Mouse (Mus musculus) embryonic facial prominence, embryonic 10.5 days (tissue): ENCODE data around the gene Rraga. TPM values are rescaled to one million over a fixed set of nuclear protein-coding genes. Genes with fewer than 3 reads are reported as not detected.

Experiments
- DNase-seq: peaks from one replicate; pipeline ENCODE4 v3.0.0-alpha.2; 2017; ENCODE audit warnings: low spot score
- H3K27ac ChIP-seq: fragments of 300-500 bp; sonication (generic); replicated peaks from 2 replicates; pipeline ENCODE4 v1.5.1; 2016; ENCODE audit warnings: mild to moderate bottlenecking
- H3K27me3 ChIP-seq: fragments of 300-500 bp; sonication (generic); replicated peaks from 2 replicates; pipeline ENCODE4 v1.6.1; 2016; ENCODE audit warnings: low read depth, mild to moderate bottlenecking; ENCODE audit not compliant: poor library complexity, severe bottlenecking
- H3K36me3 ChIP-seq: fragments of 300-500 bp; sonication (generic); replicated peaks from 2 replicates; pipeline ENCODE4 v1.6.1; 2016; ENCODE audit warnings: mild to moderate bottlenecking, moderate library complexity
- H3K4me1 ChIP-seq: fragments of 300-500 bp; sonication (generic); 2 replicates; pipeline ENCODE4 v1.6.1; 2016
- H3K4me3 ChIP-seq: fragments of 300-500 bp; sonication (generic); 2 replicates; pipeline ENCODE4 v1.5.1; 2016; ENCODE audit warnings: mild to moderate bottlenecking, moderate library complexity
- H3K9me3 ChIP-seq: fragments of 300-500 bp; sonication (generic); 2 replicates; pipeline ENCODE4 v1.6.1; 2016; ENCODE audit warnings: mild to moderate bottlenecking
- WGBS: fragments of 180-500 bp; shearing (Covaris S2); methylation state at CpG from one replicate; pipeline ENCODE4 v1.1.7; 2016; 5-methylcytosine and 5-hydroxymethylcytosine counted together
- polyA plus RNA-seq: library from polyadenylated mRNA; unstranded; fragments of >200 nt; fragmentation: Nextera tagmentation; extraction: Ambion mirVana; gene quantifications from 2 replicates; pipeline ENCODE4 v1.2.1, GENCODE M21; 2016

The Rraga gene
- 60.7 and 66.2 TPM in 2 replicates for polyA plus RNA-seq

DNA sequence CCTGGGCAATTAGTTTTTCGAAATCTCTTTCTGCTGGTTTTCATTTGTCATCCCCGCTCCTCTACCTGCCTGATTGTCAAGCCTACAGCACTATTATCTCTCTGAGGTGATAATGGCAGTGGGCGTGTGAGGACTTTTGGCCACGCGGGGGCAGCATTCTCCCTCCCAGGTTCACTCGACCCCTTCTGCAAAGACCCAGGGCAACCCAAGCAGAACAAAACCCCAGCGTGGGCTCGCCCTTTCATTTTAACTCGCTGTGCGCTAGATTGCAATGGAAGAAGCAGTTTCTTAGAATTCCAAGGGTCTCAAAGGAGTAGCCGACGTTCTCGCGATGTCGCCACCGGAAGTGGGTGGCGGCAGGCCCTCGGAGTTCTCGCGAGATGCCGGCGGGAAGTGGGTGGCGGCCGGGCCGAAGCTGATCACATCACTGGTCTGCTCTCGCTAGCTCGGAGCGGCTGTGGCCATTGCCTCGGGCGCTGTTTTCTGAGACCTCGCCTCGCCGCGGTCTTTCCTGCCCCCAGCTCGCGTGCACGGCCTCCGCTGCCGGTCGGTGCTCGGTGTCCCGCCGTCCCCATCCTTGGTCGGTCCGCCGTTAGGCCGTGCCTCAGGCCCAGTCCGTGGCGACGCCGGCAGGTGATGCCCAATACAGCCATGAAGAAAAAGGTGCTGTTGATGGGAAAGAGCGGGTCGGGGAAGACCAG, at the start of gene Rraga:
Gene Rraga (plus strand): TSS at position 386 of the 701 bp plus-strand sequence.
- peaks cover 29% of the 10 kb centered on the region for H3K36me3 ChIP-seq
- peaks cover 23% of the 10 kb centered on the region for H3K4me1 ChIP-seq
- peak within 1 kb of the TSS; percentile 92 for H3K4me3 ChIP-seq
- DNase-seq = peak; percentile 97
- H3K27ac ChIP-seq = peak within 1 kb of the TSS; percentile 96
- WGBS = under 1% methylated on average over 53 of the region's 53 CpGs
- no peaks in the 10 kb centered on the region for H3K9me3 ChIP-seq
- no peaks in the 10 kb centered on the region for H3K27me3 ChIP-seq

DNA sequence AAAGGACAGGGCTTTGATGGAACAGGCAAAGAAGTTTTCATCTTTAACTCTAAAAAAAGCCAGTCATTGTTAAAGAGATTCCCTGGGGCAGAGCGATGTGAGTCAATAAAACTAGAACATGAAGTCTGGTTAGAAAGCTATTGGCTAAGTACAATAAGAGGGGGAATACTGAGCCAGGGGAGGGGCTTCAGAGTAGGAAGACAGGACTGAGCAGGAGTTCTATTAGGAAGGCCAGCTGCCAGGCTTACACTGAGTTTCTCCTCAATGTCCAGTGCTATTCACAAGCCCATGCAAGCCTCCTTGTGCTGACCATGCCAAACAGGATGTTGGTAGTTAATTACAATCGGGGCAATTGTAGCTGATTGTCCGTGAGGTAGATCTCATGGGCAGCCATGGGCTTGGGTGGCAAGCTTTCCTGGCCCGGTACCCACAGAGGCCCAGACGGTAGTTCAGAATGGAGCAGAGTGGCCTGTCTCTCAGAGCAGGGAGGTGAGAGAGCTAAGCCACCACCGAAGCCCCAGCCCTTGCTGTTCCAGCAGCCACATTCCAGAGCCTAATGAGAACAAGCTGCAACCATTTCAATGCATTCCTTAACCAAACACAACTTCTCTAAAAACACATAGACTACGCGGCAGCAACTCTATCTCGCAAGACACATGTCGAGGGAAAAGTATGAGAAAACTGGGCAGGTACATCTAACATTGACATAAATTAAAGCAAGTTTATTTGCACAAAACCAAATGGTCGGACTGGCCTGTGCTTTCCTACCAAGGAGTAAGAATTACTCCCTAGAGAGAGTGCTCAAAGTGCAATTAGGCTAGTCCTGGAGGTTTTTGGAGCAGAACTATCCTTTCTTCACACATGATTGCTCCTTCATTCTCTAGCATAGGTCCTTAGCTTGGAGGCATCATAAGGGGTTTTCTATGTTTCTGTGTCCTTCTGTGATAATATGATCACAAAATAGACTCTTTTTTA, 48.0 kb upstream of the Rraga start:
- no peaks in the 10 kb centered on the region for H3K27me3 ChIP-seq
- DNase-seq = peak; percentile 68
- H3K9me3 ChIP-seq = no peaks in the 10 kb centered on the region
- H3K4me1 ChIP-seq = peaks cover 23% of the 10 kb centered on the region
- no peaks in the 10 kb centered on the region for H3K36me3 ChIP-seq
- no peak overlapping the region for H3K4me3 ChIP-seq
- peak overlapping the region; percentile 86 for H3K27ac ChIP-seq
- WGBS = 37% methylated on average over 11 of the region's 11 CpGs

DNA sequence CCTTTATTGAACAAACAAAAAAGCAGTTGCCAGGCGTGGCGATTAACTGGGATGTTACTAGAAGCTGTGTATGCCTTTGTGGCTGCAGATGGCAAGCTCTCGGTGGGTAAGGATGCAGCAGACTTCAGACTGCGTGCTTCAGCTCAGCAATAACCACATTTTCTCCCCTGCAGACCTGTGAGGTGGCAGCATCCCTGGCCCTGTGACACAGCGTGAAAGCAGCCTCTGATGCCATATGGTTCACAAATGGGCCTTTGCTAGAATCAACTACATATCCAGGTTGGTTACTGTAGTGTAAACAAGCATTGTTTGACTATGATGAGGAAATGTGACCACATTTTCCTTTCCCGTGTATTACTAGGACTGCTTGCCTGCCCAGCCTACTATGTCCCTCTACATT, 46.3 kb upstream of the Rraga start:
- Histone ChIP-seq H3K9me3 (no peaks in the 10 kb centered on the region), H3K4me3 (no peak overlapping the region), H3K27me3 (no peaks in the 10 kb centered on the region), H3K27ac (peak overlapping the region; percentile 16), H3K4me1 (peaks cover 28% of the 10 kb centered on the region), H3K36me3 (no peaks in the 10 kb centered on the region)
- WGBS = 78% methylated on average over 6 of the region's 6 CpGs
- no peak for DNase-seq

DNA sequence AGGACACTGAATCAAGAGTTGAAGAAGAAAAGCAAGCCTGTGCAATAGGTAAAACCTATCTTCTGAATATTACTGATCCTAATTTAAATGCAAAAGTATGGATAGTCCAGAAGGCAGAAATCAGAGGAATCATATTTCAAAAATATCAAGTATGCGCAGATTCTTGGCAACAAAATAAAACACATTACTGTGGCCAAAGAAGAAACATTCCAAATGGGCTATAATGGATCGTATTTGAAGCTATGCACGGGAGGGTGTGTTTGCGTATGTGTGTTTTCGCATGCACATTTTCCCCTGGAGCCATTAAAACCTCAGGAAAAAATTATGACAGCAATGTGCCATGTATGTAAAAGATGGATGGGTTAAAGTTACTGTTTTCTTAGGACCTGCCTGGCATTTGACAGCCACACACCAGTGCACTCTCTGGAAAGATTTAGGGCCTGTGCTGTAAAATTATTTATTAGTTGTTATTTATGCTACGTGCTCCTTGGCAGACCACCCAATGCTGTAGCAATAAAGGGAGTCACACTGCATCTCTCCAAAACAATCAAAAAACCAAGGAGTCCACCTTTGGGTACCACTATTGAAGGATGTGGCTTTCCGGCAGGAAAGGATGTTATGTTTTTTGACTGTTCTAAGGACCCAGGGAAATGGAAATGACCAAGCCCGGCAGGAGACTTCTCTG, 41.9 kb upstream of the Rraga start:
- H3K9me3 ChIP-seq = no peaks in the 10 kb centered on the region
- no peaks in the 10 kb centered on the region for H3K27me3 ChIP-seq
- no peaks in the 10 kb centered on the region for H3K36me3 ChIP-seq
- no peak overlapping the region for H3K27ac ChIP-seq
- H3K4me3 ChIP-seq = no peak overlapping the region
- H3K4me1 ChIP-seq = peaks cover 11% of the 10 kb centered on the region
- WGBS = 78% methylated on average over 8 of the region's 8 CpGs
- no peak for DNase-seq

- no peaks in the 10 kb centered on the region for H3K36me3 ChIP-seq
- DNase-seq = peak; percentile 31
- no peaks in the 10 kb centered on the region for H3K9me3 ChIP-seq
- H3K27ac ChIP-seq = no peak overlapping the region
- peaks cover 10% of the 10 kb centered on the region for H3K4me1 ChIP-seq
- WGBS = 26% methylated on average over 5 of the region's 5 CpGs
- H3K4me3 ChIP-seq = no peak overlapping the region
- H3K27me3 ChIP-seq = no peaks in the 10 kb centered on the region
These were observed 41.4 kb upstream of the Rraga start for GRCm38 (mm10) chr4:86534091-86534481.

DNA sequence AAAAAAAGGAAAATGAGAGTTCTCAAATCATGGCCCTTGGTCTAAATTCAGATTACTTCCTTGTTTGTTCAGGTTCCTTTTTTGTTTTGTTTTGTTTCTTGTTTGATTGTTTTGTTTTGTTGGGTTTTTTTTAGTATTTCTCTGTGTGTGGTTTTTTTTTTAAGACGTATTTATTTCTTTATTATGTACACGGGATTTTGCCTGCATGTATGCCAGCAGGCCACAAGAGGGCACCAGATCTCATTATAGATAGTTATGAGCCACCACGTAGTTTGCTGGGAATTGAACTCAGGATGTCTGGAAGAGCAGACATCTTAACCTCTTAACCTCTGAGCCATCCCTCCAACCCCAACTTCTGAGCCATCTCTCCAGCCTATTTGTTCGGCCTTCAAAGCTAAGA, 37.5 kb upstream of the Rraga start:
- peak; percentile 27 for DNase-seq
- Histone ChIP-seq H3K27ac (no peak overlapping the region), H3K36me3 (no peaks in the 10 kb centered on the region)

DNA sequence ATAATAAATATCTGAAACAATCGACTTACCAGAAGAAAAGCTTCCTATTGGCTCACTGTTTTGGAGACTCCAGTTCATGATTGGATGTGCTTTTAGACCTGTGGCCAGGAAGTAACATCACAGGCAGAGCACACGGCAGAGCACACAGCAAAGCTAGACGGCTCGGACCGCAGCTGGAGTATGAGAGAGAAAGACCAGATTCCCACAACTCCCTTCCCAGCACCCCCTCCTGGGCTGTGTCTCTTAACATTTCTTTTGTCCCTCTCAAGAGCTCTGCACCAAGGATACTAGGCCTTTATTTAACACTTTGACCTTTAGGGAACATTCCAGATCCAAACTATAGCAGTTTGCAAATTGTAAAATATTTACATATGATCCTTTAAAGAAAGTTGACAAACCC, 36.5 kb upstream of the Rraga start:
- Histone ChIP-seq H3K4me1 (peaks cover 6% of the 10 kb centered on the region), H3K27me3 (no peaks in the 10 kb centered on the region), H3K36me3 (no peaks in the 10 kb centered on the region), H3K4me3 (no peak overlapping the region), H3K9me3 (no peaks in the 10 kb centered on the region), H3K27ac (no peak overlapping the region)
- DNase-seq = no peak
- 94% methylated on average over 5 of the region's 5 CpGs for WGBS

More for the DNA sequence above, 37.5 kb upstream of the Rraga start:
- Histone ChIP-seq H3K9me3 (no peaks in the 10 kb centered on the region), H3K4me3 (no peak overlapping the region), H3K27me3 (no peaks in the 10 kb centered on the region), H3K4me1 (peaks cover 6% of the 10 kb centered on the region)
- WGBS = 50% methylated on average over 4 of the region's 4 CpGs

DNA sequence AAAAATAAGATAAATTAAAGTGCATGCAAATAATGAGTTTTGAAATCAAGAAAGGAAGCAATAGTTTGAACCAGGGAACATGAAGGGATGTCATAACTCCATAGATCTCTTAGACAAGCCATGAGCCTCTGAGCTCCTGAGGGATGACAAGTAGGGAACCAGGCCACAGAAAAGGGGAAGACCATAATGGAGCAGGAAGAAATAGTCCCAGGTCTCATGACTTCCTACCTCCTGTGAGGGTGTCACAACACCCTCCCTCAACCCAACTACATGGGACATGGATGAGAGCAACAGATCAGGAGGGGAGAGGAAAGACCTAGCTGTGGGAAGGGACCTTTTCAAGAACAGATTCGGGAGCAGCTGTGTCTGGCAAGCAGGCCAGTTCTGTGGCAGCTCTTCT, 33.9 kb upstream of the Rraga start:
- Histone ChIP-seq H3K4me3 (no peak overlapping the region), H3K9me3 (no peaks in the 10 kb centered on the region), H3K27me3 (no peaks in the 10 kb centered on the region), H3K4me1 (peaks cover 5% of the 10 kb centered on the region; the same call in 1 of the 2 replicates), H3K36me3 (no peaks in the 10 kb centered on the region), H3K27ac (no peak overlapping the region)
- 81% methylated on average over 1 of the region's 1 CpGs for WGBS
- no peak for DNase-seq

GRCm38 (mm10) chr4:86543999-86544398, 31.5 kb upstream of the Rraga start:
- WGBS = 84% methylated on average over 3 of the region's 3 CpGs
- no peak for DNase-seq

DNA sequence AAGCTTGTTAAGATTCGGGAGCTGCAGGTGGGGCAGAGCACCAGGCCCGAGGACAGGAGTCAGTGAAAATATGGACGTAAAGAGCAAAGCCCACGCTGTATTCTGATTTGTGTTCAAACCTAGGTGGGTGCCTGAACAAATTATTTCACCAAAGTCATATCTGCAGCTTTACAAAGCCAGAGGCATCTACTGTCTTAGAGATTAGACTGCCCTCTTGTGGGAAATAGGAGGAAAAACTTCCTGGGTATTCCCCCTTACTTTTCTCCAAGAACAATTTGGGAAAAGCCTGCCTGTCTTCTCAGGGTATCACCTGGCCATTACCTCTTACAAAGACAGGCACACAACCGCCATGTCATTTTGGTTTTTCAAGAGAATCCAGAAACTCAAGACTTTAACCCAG, 29.9 kb upstream of the Rraga start:
- Histone ChIP-seq H3K27me3 (no peaks in the 10 kb centered on the region), H3K36me3 (no peaks in the 10 kb centered on the region), H3K4me1 (peaks cover 5% of the 10 kb centered on the region; the same call in 1 of the 2 replicates), H3K4me3 (no peak overlapping the region), H3K27ac (no peak overlapping the region), H3K9me3 (no peaks in the 10 kb centered on the region)
- DNase-seq = no peak
- 62% methylated on average over 5 of the region's 5 CpGs for WGBS

More at GRCm38 (mm10) chr4:86543999-86544398, 31.5 kb upstream of the Rraga start:
- Histone ChIP-seq H3K4me3 (no peak overlapping the region), H3K27ac (no peak overlapping the region), H3K36me3 (no peaks in the 10 kb centered on the region), H3K4me1 (peaks cover 5% of the 10 kb centered on the region; the same call in 1 of the 2 replicates), H3K9me3 (no peaks in the 10 kb centered on the region), H3K27me3 (no peaks in the 10 kb centered on the region)

DNA sequence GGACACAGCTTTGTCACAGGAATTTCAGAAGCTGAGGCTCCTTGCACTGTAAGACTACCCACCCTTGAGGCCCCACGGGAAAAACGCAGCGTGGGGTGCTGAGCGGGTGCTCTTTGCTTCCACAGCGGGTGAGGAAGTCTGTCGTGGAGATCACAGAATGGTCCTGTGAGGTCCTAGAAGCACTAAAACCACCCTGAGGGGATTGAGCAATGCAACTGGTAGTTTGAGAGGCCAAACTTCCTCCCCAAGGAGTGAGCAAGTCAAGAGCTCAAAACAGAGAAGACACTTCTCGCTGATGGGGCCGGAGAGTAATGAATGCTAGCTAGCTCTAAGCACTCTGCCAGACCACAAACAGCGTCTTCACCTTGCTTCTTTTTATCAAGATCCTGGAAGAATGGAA, 27.1 kb upstream of the Rraga start:
- Histone ChIP-seq H3K27me3 (no peaks in the 10 kb centered on the region), H3K4me3 (no peak overlapping the region), H3K9me3 (no peaks in the 10 kb centered on the region), H3K4me1 (peaks cover 5% of the 10 kb centered on the region; the same call in 1 of the 2 replicates), H3K36me3 (no peaks in the 10 kb centered on the region), H3K27ac (no peak overlapping the region)
- WGBS = 81% methylated on average over 9 of the region's 9 CpGs
- DNase-seq = no peak

GRCm38 (mm10) chr4:86555035-86555707, 20.3 kb upstream of the Rraga start:
- Histone ChIP-seq H3K27me3 (no peaks in the 10 kb centered on the region), H3K27ac (no peak overlapping the region), H3K4me1 (no peaks in the 10 kb centered on the region), H3K9me3 (no peaks in the 10 kb centered on the region), H3K4me3 (no peak overlapping the region), H3K36me3 (no peaks in the 10 kb centered on the region)
- 28% methylated on average over 6 of the region's 6 CpGs for WGBS
- DNase-seq = no peak
